Mouse (Mus musculus): ENCODE data around the gene Igf2bp2. TPM values are rescaled to one million over a fixed set of nuclear protein-coding genes. Genes with fewer than 3 reads are reported as not detected.

The Igf2bp2 gene
- 9.7 and 11.5 TPM in 2 replicates for polyA plus RNA-seq (2012; rRNA removed)

GRCm38 (mm10) chr16:22162512-22163455 lies at the start of gene Igf2bp2:
TSS of gene Igf2bp2 (minus strand) at chr16:22163299.
- DNase-seq (ENCODE audit: low read depth, low spot score), result no peak
- WGBS, result under 1% methylated on average over 124 of the region's 131 CpGs

GRCm38 (mm10) chr16:22203501-22203900 lies 40.4 kb upstream of the Igf2bp2 start:
- 76% methylated on average over 1 of the region's 1 CpGs for WGBS
- no peak for DNase-seq (ENCODE audit: low read depth, low spot score)

- 57% methylated on average over 3 of the region's 3 CpGs for WGBS
- DNase-seq (ENCODE audit: low read depth, low spot score), result no peak
Measured at GRCm38 (mm10) chr16:22201858-22202257, 38.8 kb upstream of the Igf2bp2 start.

GRCm38 (mm10) chr16:22200476-22200875 lies 37.4 kb upstream of the Igf2bp2 start:
- 86% methylated on average over 1 of the region's 1 CpGs for WGBS
- DNase-seq (ENCODE audit: low read depth, low spot score), result no peak

GRCm38 (mm10) chr16:22187366-22187765 lies 24.3 kb upstream of the Igf2bp2 start:
- WGBS, result 85% methylated on average over 12 of the region's 12 CpGs
- DNase-seq (ENCODE audit: low read depth, low spot score), result no peak

- no peak for DNase-seq (ENCODE audit: low read depth, low spot score)
- 78% methylated on average over 3 of the region's 3 CpGs for WGBS
Measured at GRCm38 (mm10) chr16:22185411-22185810, 22.3 kb upstream of the Igf2bp2 start.

GRCm38 (mm10) chr16:22184113-22184512 lies 21.0 kb upstream of the Igf2bp2 start:
- DNase-seq (ENCODE audit: low read depth, low spot score), result no peak
- WGBS, result 97% methylated on average over 5 of the region's 5 CpGs

GRCm38 (mm10) chr16:22182286-22182685 lies 19.2 kb upstream of the Igf2bp2 start:
- WGBS, result 81% methylated on average over 4 of the region's 4 CpGs

GRCm38 (mm10) chr16:22178793-22179192 lies 15.7 kb upstream of the Igf2bp2 start:
- 84% methylated on average over 3 of the region's 3 CpGs for WGBS
- no peak for DNase-seq (ENCODE audit: low read depth, low spot score)

More at GRCm38 (mm10) chr16:22182286-22182685, 19.2 kb upstream of the Igf2bp2 start:
- no peak for DNase-seq (ENCODE audit: low read depth, low spot score)

- WGBS, result 65% methylated on average over 2 of the region's 2 CpGs
- DNase-seq (ENCODE audit: low read depth, low spot score), result no peak
Measured at GRCm38 (mm10) chr16:22177999-22178398, 14.9 kb upstream of the Igf2bp2 start.

GRCm38 (mm10) chr16:22168731-22169130 lies 5.6 kb upstream of the Igf2bp2 start:
- DNase-seq (ENCODE audit: low read depth, low spot score), result no peak
- WGBS, result 91% methylated on average over 8 of the region's 8 CpGs

- WGBS, result 93% methylated on average over 5 of the region's 5 CpGs
- no peak for DNase-seq (ENCODE audit: low read depth, low spot score)
Measured at GRCm38 (mm10) chr16:22165556-22165955, 2.5 kb upstream of the Igf2bp2 start.

- no peak for DNase-seq (ENCODE audit: low read depth, low spot score)
- WGBS, result 49% methylated on average over 8 of the region's 8 CpGs
Measured at GRCm38 (mm10) chr16:22164446-22164845, 1.3 kb upstream of the Igf2bp2 start.

- under 1% methylated on average over 27 of the region's 27 CpGs for WGBS
- no peak for DNase-seq (ENCODE audit: low read depth, low spot score)
Measured at GRCm38 (mm10) chr16:22163456-22163851, 355 bp upstream of the Igf2bp2 start.

GRCm38 (mm10) chr16:22162066-22162511 lies 1.0 kb downstream of the Igf2bp2 start:
- DNase-seq (ENCODE audit: low read depth, low spot score), result no peak
- 2% methylated on average over 19 of the region's 19 CpGs for WGBS

GRCm38 (mm10) chr16:22161351-22162065 lies 1.6 kb downstream of the Igf2bp2 start:
- no peak for DNase-seq (ENCODE audit: low read depth, low spot score)
- under 1% methylated on average over 71 of the region's 71 CpGs for WGBS

GRCm38 (mm10) chr16:22160386-22161145 lies 2.5 kb downstream of the Igf2bp2 start:
- WGBS, result 22% methylated on average over 16 of the region's 16 CpGs

GRCm38 (mm10) chr16:22152941-22153444 lies 10.1 kb downstream of the Igf2bp2 start:
- DNase-seq (ENCODE audit: low read depth, low spot score), result no peak
- WGBS, result 93% methylated on average over 11 of the region's 11 CpGs

More at GRCm38 (mm10) chr16:22160386-22161145, 2.5 kb downstream of the Igf2bp2 start:
- DNase-seq (ENCODE audit: low read depth, low spot score), result no peak

GRCm38 (mm10) chr16:22151706-22152315 lies 11.3 kb downstream of the Igf2bp2 start:
- DNase-seq (ENCODE audit: low read depth, low spot score), result no peak
- 47% methylated on average over 9 of the region's 11 CpGs for WGBS
